Mouse (Mus musculus) liver, postnatal 0 days (tissue): ENCODE measurements around the gene Hltf. TPM values are rescaled to one million over a fixed set of nuclear protein-coding genes. Genes with fewer than 3 reads are reported as not detected.
"Not testable (repeated sequence)": the region's sequence is repeated elsewhere in the genome, so short reads cannot be mapped to it uniquely, and the experiment has no call there.

Experiments
- ATAC-seq: fragments of 200-750 bp; cut with Nextera tagmentation; 2 replicates; pipeline ENCODE4 v1.8.0; 2017; ENCODE audit warnings: mild to moderate bottlenecking, moderate library complexity
- DNase-seq: peaks from one replicate; pipeline ENCODE4 v3.0.0-alpha.2; 2016
- H3K27ac ChIP-seq: fragments of 300-500 bp; sonication (generic); 2 replicates; pipeline ENCODE4 v1.5.1; 2014; ENCODE audit warnings: antibody characterized with exemption, moderate library complexity, mild to moderate bottlenecking, low read depth
- H3K27me3 ChIP-seq: fragments of 300-500 bp; sonication (generic); 2 replicates; pipeline ENCODE4 v1.6.1; 2014; ENCODE audit warnings: low read length, control low read depth, mixed read lengths; ENCODE audit not compliant: insufficient read depth
- H3K36me3 ChIP-seq: fragments of 300-500 bp; sonication (generic); replicated peaks from 2 replicates; pipeline ENCODE4 v1.6.1; 2014; ENCODE audit warnings: mild to moderate bottlenecking, control low read depth, low read length, moderate library complexity, mixed read lengths; ENCODE audit not compliant: insufficient read depth
- H3K4me1 ChIP-seq: fragments of 300-500 bp; sonication (generic); 2 replicates; pipeline ENCODE4 v1.6.1; 2014; ENCODE audit warnings: antibody characterized with exemption, mild to moderate bottlenecking, control low read depth; ENCODE audit not compliant: insufficient read depth
- H3K4me2 ChIP-seq: fragments of 300-500 bp; sonication (generic); 2 replicates; pipeline ENCODE4 v1.6.1; 2014; ENCODE audit warnings: low read depth, mild to moderate bottlenecking, low read length, moderate library complexity, mixed read lengths
- H3K4me3 ChIP-seq: fragments of 300-500 bp; sonication (generic); 2 replicates; pipeline ENCODE4 v1.5.1; 2014; ENCODE audit warnings: low read depth, low read length
- H3K9ac ChIP-seq: fragments of 300-500 bp; sonication (generic); replicated peaks from 2 replicates; pipeline ENCODE4 v1.6.1; 2014; ENCODE audit warnings: mild to moderate bottlenecking, moderate library complexity
- H3K9me3 ChIP-seq: fragments of 300-500 bp; sonication (generic); 2 replicates; pipeline ENCODE4 v1.6.1; 2016; ENCODE audit warnings: mild to moderate bottlenecking, control low read depth, low read length, mixed read lengths
- CTCF ChIP-seq: sonication (generic); IDR thresholded peaks from 2 replicates; pipeline ENCODE4 v1.5.1; 2016; ENCODE audit warnings: antibody characterized with exemption, low read depth
- EP300 ChIP-seq: IDR thresholded peaks from 2 replicates; pipeline ENCODE4 v1.6.1; 2016; ENCODE audit warnings: antibody characterized with exemption, low read depth, mild to moderate bottlenecking
- WGBS: fragments of 180-500 bp; shearing (Covaris S2); extraction: QIAGEN DNeasy Blood & Tissue Kit; methylation state at CpG from one replicate; pipeline ENCODE4 v1.1.7; 2014; ENCODE audit not compliant: insufficient replicate concordance; 5-methylcytosine and 5-hydroxymethylcytosine counted together
- polyA plus RNA-seq: library from polyadenylated mRNA; unstranded; fragments of >200 nt; fragmentation: Nextera tagmentation; extraction: Ambion mirVana; gene quantifications from 2 replicates; pipeline ENCODE4 v1.2.1, GENCODE M21; 2015

Gene Hltf
- polyA plus RNA-seq, 1 experiment from 2014 or later, result 8.2 TPM

GRCm38 (mm10) chr3:20034719-20035404 lies 22.7 kb upstream of the Hltf start, which contains the start of gene Hps3:
Gene Hps3, minus strand, starts transcription at chr3:20035315.
- H3K4me1 ChIP-seq, result peaks cover 9% of the 10 kb centered on the region
- DNase-seq (peak; percentile 89), ATAC-seq (peak; percentile 100)
- TF ChIP-seq CTCF (peak; percentile 15; the same call in 1 of the 2 replicates), EP300 (no peak)
- WGBS, result under 1% methylated on average over 47 of the region's 47 CpGs
- no peaks in the 10 kb centered on the region for H3K9me3 ChIP-seq
- H3K27ac ChIP-seq, result peak within 1 kb of the TSS; percentile 80
- H3K9ac ChIP-seq, result peak within 1 kb of the TSS; percentile 61
- H3K4me3 ChIP-seq, result peak within 1 kb of the TSS; percentile 60
- H3K27me3 ChIP-seq, result no peaks in the 10 kb centered on the region
- 0 out of 2 replicates have a peak, but pooled peaks cover 2% of the 10 kb centered on the region for H3K36me3 ChIP-seq
- H3K4me2 ChIP-seq, result peak within 1 kb of the TSS; percentile 74

- 83% methylated on average over 4 of the region's 4 CpGs for WGBS
- TF ChIP-seq CTCF (no peak), EP300 (no peak)
- H3K4me2 ChIP-seq, result no peak overlapping the region
- H3K4me1 ChIP-seq, result peaks cover 9% of the 10 kb centered on the region
- H3K27ac ChIP-seq, result no peak overlapping the region
- ATAC-seq, result no peak
- H3K36me3 ChIP-seq, result no peaks in the 10 kb centered on the region
- H3K4me3 ChIP-seq, result no peak overlapping the region
- H3K9ac ChIP-seq, result no peak overlapping the region
- no peaks in the 10 kb centered on the region for H3K9me3 ChIP-seq
- H3K27me3 ChIP-seq, result no peaks in the 10 kb centered on the region
- DNase-seq, result no peak
Measured at GRCm38 (mm10) chr3:20036069-20036468, 21.5 kb upstream of the Hltf start.

- not testable (repeated sequence) for ATAC-seq, H3K9ac ChIP-seq, H3K4me1 ChIP-seq, H3K4me2 ChIP-seq, H3K9me3 ChIP-seq, H3K36me3 ChIP-seq, H3K27ac ChIP-seq, H3K4me3 ChIP-seq, DNase-seq, H3K27me3 ChIP-seq
- 87% methylated on average over 7 of the region's 7 CpGs for WGBS
Measured at GRCm38 (mm10) chr3:20041461-20041860, 16.1 kb upstream of the Hltf start.

GRCm38 (mm10) chr3:20044736-20045135 lies 12.9 kb upstream of the Hltf start:
- H3K4me3 ChIP-seq, ATAC-seq, H3K27ac ChIP-seq, H3K4me1 ChIP-seq, DNase-seq, H3K9me3 ChIP-seq, H3K27me3 ChIP-seq, H3K36me3 ChIP-seq, H3K4me2 ChIP-seq, H3K9ac ChIP-seq: not testable (repeated sequence)
- 65% methylated on average over 3 of the region's 3 CpGs for WGBS

GRCm38 (mm10) chr3:20058197-20058541 lies 558 bp downstream of the Hltf start:
- Histone ChIP-seq H3K4me3 (peak overlapping the region; percentile 66), H3K27me3 (no peaks in the 10 kb centered on the region), H3K4me1 (peaks cover 12% of the 10 kb centered on the region), H3K36me3 (peaks cover 4% of the 10 kb centered on the region), H3K9me3 (no peaks in the 10 kb centered on the region), H3K4me2 (peak overlapping the region; percentile 85), H3K27ac (no peak overlapping the region), H3K9ac (peak overlapping the region; percentile 62)
- DNase-seq, result no peak
- ATAC-seq, result no peak
- 0% methylated on average over 6 of the region's 9 CpGs for WGBS
- TF ChIP-seq EP300, result no peak
- TF ChIP-seq CTCF, result no peak

- H3K4me2 ChIP-seq, result no peak overlapping the region
- peaks cover 19% of the 10 kb centered on the region for H3K36me3 ChIP-seq
- H3K4me1 ChIP-seq, result no peaks in the 10 kb centered on the region
- H3K4me3 ChIP-seq, result no peak overlapping the region
- no peaks in the 10 kb centered on the region for H3K27me3 ChIP-seq
- no peak overlapping the region for H3K9ac ChIP-seq
- DNase-seq (no peak), ATAC-seq (no peak)
- 64% methylated on average over 11 of the region's 11 CpGs for WGBS
- H3K9me3 ChIP-seq, result no peaks in the 10 kb centered on the region
- no peak overlapping the region for H3K27ac ChIP-seq
- TF ChIP-seq CTCF (peak; percentile 50), EP300 (no peak)
Measured at GRCm38 (mm10) chr3:20076145-20077053, 18.8 kb downstream of the Hltf start.
